ENCODE assay signal across 27 mouse cellular contexts in the genomic region with DNA sequence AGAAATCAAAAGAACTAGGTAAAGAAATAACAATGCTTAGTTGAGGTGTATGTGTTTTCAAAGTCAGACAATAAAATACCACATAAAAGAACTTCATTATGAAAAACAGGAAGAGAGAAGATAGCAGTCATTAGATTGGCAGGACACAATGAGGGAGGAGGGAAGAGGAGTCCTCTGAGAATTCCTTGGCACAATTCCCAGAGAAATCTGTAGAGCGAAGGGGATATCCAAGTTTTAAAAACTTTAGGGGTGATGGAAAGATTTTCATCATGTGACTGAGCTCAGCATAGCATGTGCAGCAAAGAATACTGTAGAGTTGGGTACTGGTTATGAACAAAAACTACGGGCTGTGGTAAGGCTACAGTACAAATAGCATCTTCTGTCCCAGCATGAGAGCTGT.
DNase-seq lines count a peak whose midpoint lies in the region; ATAC-seq and TF ChIP-seq lines count a peak whose summit lies in the region.
"Had no signal": no experiment of that assay in that cellular context is flagged by ENCODE, and none has a peak within 500 bp of the region (broad histone marks: within the 10 kb centered on the region; RNA-seq: fewer than 3 reads in every experiment).

No protein-coding gene starts in this region.

- TF ChIP-seq CTCF in forebrain, postnatal 0 days (IDR thresholded peaks at IDR 0.05; ENCODE audit: low read depth): no peak
- no peak for TF ChIP-seq CTCF in lung, embryonic 14.5 days (IDR thresholded peaks at IDR 0.05; ENCODE audit: low read depth)

- ATAC-seq in forebrain, postnatal 0 days: peak; percentile 16; the same call in 1 of the 2 replicates
- no peak for ATAC-seq in forebrain, embryonic 15.5 days (replicated peaks)
- no peak for ATAC-seq in heart, embryonic 11.5 days (replicated peaks; ENCODE audit: insufficient number of reproducible peaks, low FRiP score, low TSS enrichment)
- ATAC-seq in lung, embryonic 14.5 days (ENCODE audit: insufficient read depth): 0 out of 2 replicates have a peak, but pooled peaks have one; percentile 15
- ATAC-seq: activated CD4-positive, CD25-positive, alpha-beta regulatory T cell, adult 4 months; CD4-positive, CD25-positive, alpha-beta regulatory T cell, adult 4 months; forebrain, embryonic 13.5 days; hindbrain, embryonic 16.5 days; intestine, embryonic 15.5 days had no signal

- H3K4me1 ChIP-seq in forebrain, postnatal 0 days (ENCODE audit: insufficient read depth): no peaks in the 10 kb centered on the region
- H3K4me1 ChIP-seq in forebrain, embryonic 15.5 days: no peaks in the 10 kb centered on the region
- H3K4me1 ChIP-seq in heart, embryonic 11.5 days (ENCODE audit: control insufficient read depth, insufficient read depth, low read length): no peaks in the 10 kb centered on the region
- peaks cover 9% of the 10 kb centered on the region; the same call in 1 of the 2 replicates for H3K4me1 ChIP-seq in lung, embryonic 14.5 days (ENCODE audit: insufficient read depth)
- H3K4me1 ChIP-seq: embryonic facial prominence, embryonic 13.5 days; forebrain, embryonic 10.5 days; forebrain, embryonic 13.5 days; heart, embryonic 10.5 days; heart, embryonic 15.5 days; hindbrain, embryonic 10.5 days; hindbrain, embryonic 13.5 days; intestine, embryonic 15.5 days had no signal

- DNase-seq in forebrain, postnatal 0 days: no peak
- DNase-seq in heart, postnatal 10 days: peak; percentile 23 to 44
- peak; percentile 87 for DNase-seq in lung, embryonic 14.5 days
- no peak for DNase-seq in lung, postnatal 10 days
- peak; percentile 6 for DNase-seq in NIH3T3 (ENCODE audit: low read depth)
- no peak for DNase-seq in urinary bladder, adult 18-20 months (ENCODE audit: low spot score in 2 of 2)
- DNase-seq: adrenal gland, adult 2 months; adrenal gland, postnatal 14 days; cerebellum, adult 11 months; cerebellum, adult 2 months; cerebellum, adult 9-11 months; cerebellum, postnatal 25 days; gastrocnemius, postnatal 25 days; kidney, adult 11 months had no signal

- intact Hi-C loops in heart, postnatal 10 days (cut with DNase I): no loop called here

- H3K4me2 ChIP-seq in forebrain, postnatal 0 days (ENCODE audit: low read depth): no peak overlapping the region
- no peak overlapping the region for H3K4me2 ChIP-seq in forebrain, embryonic 15.5 days (replicated peaks)
- H3K4me2 ChIP-seq in heart, embryonic 11.5 days: no peak overlapping the region
- H3K4me2 ChIP-seq in lung, embryonic 14.5 days: no peak overlapping the region
- H3K4me2 ChIP-seq: embryonic facial prominence, embryonic 13.5 days; forebrain, embryonic 13.5 days; heart, embryonic 15.5 days; hindbrain, embryonic 13.5 days; intestine, embryonic 15.5 days had no signal

- no peak overlapping the region for H3K9ac ChIP-seq in forebrain, postnatal 0 days
- H3K9ac ChIP-seq in forebrain, embryonic 15.5 days (replicated peaks): no peak overlapping the region
- H3K9ac ChIP-seq in heart, embryonic 11.5 days (ENCODE audit: low read depth, low read length): no peak overlapping the region
- H3K9ac ChIP-seq in lung, embryonic 14.5 days: no peak overlapping the region
- H3K9ac ChIP-seq: embryonic facial prominence, embryonic 13.5 days; forebrain, embryonic 13.5 days; heart, embryonic 15.5 days; hindbrain, embryonic 13.5 days; intestine, embryonic 15.5 days had no signal

- no peaks in the 10 kb centered on the region for H3K9me3 ChIP-seq in forebrain, postnatal 0 days (ENCODE audit: low read length)
- H3K9me3 ChIP-seq in forebrain, embryonic 15.5 days: no peaks in the 10 kb centered on the region
- H3K9me3 ChIP-seq in heart, embryonic 11.5 days (replicated peaks; ENCODE audit: control insufficient read depth, low read length): peaks cover 4% of the 10 kb centered on the region; the same call in 1 of the 2 replicates
- H3K9me3 ChIP-seq in lung, embryonic 14.5 days (ENCODE audit: low read depth, low read length): peaks cover 6% of the 10 kb centered on the region; the same call in 1 of the 2 replicates
- H3K9me3 ChIP-seq: forebrain, embryonic 10.5 days; forebrain, embryonic 13.5 days; heart, embryonic 10.5 days; hindbrain, embryonic 10.5 days; hindbrain, embryonic 13.5 days; intestine, embryonic 15.5 days had no signal

- no peaks in the 10 kb centered on the region for H3K27me3 ChIP-seq in forebrain, postnatal 0 days (ENCODE audit: insufficient read depth, low read length)
- H3K27me3 ChIP-seq in forebrain, embryonic 15.5 days: no peaks in the 10 kb centered on the region
- no peaks in the 10 kb centered on the region for H3K27me3 ChIP-seq in heart, embryonic 11.5 days (ENCODE audit: control insufficient read depth, insufficient read depth, low read length)
- no peaks in the 10 kb centered on the region for H3K27me3 ChIP-seq in lung, embryonic 14.5 days (ENCODE audit: insufficient read depth, low read length)
- H3K27me3 ChIP-seq: embryonic facial prominence, embryonic 13.5 days; forebrain, embryonic 13.5 days; heart, embryonic 15.5 days; hindbrain, embryonic 13.5 days; intestine, embryonic 15.5 days had no signal

- H3K4me3 ChIP-seq in forebrain, postnatal 0 days (ENCODE audit: low read depth, low read length): no peak overlapping the region
- H3K4me3 ChIP-seq in forebrain, embryonic 15.5 days: no peak overlapping the region
- H3K4me3 ChIP-seq in heart, embryonic 11.5 days (ENCODE audit: low read depth, low read length): no peak overlapping the region
- H3K4me3 ChIP-seq in lung, embryonic 14.5 days (ENCODE audit: low read depth, low read length): no peak overlapping the region
- H3K4me3 ChIP-seq: embryonic facial prominence, embryonic 13.5 days; forebrain, embryonic 10.5 days; forebrain, embryonic 13.5 days; heart, embryonic 10.5 days; heart, embryonic 15.5 days; hindbrain, embryonic 10.5 days; hindbrain, embryonic 13.5 days; intestine, embryonic 15.5 days had no signal

- H3K27ac ChIP-seq in forebrain, postnatal 0 days (ENCODE audit: low read depth, low read length): no peak overlapping the region
- H3K27ac ChIP-seq in forebrain, embryonic 15.5 days (replicated peaks): no peak overlapping the region
- no peak overlapping the region for H3K27ac ChIP-seq in heart, embryonic 11.5 days (ENCODE audit: low read depth, low read length)
- no peak overlapping the region for H3K27ac ChIP-seq in lung, embryonic 14.5 days (ENCODE audit: low read depth)
- H3K27ac ChIP-seq: embryonic facial prominence, embryonic 13.5 days; forebrain, embryonic 10.5 days; forebrain, embryonic 13.5 days; heart, embryonic 10.5 days; heart, embryonic 15.5 days; hindbrain, embryonic 10.5 days; hindbrain, embryonic 13.5 days; intestine, embryonic 15.5 days had no signal

- 78% methylated on average over 2 of the region's 2 CpGs for WGBS in forebrain, postnatal 0 days
- 76% methylated on average over 2 of the region's 2 CpGs for WGBS in forebrain, embryonic 15.5 days
- WGBS in heart, embryonic 11.5 days (ENCODE audit: insufficient replicate concordance): 73% methylated on average over 2 of the region's 2 CpGs
- WGBS in lung, embryonic 14.5 days: 62% methylated on average over 2 of the region's 2 CpGs

- H3K36me3 ChIP-seq in forebrain, postnatal 0 days (ENCODE audit: insufficient read depth): no peaks in the 10 kb centered on the region
- H3K36me3 ChIP-seq in forebrain, embryonic 15.5 days: no peaks in the 10 kb centered on the region
- H3K36me3 ChIP-seq in heart, embryonic 11.5 days (ENCODE audit: control insufficient read depth, insufficient read depth, low read length): no peaks in the 10 kb centered on the region
- no peaks in the 10 kb centered on the region for H3K36me3 ChIP-seq in lung, embryonic 14.5 days (ENCODE audit: insufficient read depth)
- H3K36me3 ChIP-seq: embryonic facial prominence, embryonic 13.5 days; forebrain, embryonic 10.5 days; heart, embryonic 10.5 days; heart, embryonic 15.5 days; hindbrain, embryonic 10.5 days; hindbrain, embryonic 13.5 days; intestine, embryonic 15.5 days had no signal

Comparison
In these comparisons a context has a peak if more than half of its experiments do, and no peak if none do; other contexts are left out.
1. ATAC-seq: peak in forebrain, postnatal 0 days (single experiment) and lung, embryonic 14.5 days (single experiment); none in forebrain, embryonic 15.5 days (single experiment) and heart, embryonic 11.5 days (single experiment).
2. DNase-seq: peak in heart, postnatal 10 days (2 of 2), lung, embryonic 14.5 days (single experiment) and NIH3T3 (single experiment); none in forebrain, postnatal 0 days (single experiment), lung, postnatal 10 days (single experiment) and urinary bladder, adult 18-20 months (0 of 2).